Mouse (Mus musculus) thymus, postnatal 0 days (tissue): ENCODE results near the gene Cd82. TPM values are rescaled to one million over a fixed set of nuclear protein-coding genes. Genes with fewer than 3 reads are reported as not detected.

Experiments
- DNase-seq: peaks from one replicate; pipeline ENCODE4 v3.0.0-alpha.2; 2015; ENCODE audit warnings: low spot score
- polyA plus RNA-seq: library from polyadenylated mRNA; unstranded; fragments of >200 nt; fragmentation: Nextera tagmentation; extraction: Ambion mirVana; gene quantifications from 2 replicates; pipeline ENCODE4 v1.2.1, GENCODE M21; 2015

Cd82 gene
- polyA plus RNA-seq, result 153 and 157 TPM in 2 replicates

DNA sequence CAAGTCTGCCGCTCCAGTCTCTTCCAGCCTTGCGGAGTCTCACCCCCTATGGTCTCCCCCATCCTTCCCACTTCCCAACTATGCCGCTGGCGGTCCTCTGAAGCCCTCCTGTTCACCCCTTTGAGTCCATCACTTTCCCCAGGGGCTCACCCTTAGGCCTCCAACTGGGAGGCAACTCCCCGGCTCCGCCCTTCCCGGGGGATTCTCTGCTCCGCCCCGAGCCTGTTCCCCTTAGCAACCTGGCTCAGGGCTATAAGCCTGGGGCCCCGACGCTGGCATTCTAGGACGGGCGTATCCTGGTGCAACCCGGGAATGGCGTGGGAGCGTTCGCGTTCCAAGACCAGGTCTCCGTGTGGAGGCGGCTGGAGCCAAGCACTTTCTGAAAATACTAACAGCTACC is at the start of gene Cd82:
Gene Cd82 (minus strand): TSS at position 381 of the 400 bp plus-strand sequence.
- no peak for DNase-seq

DNA sequence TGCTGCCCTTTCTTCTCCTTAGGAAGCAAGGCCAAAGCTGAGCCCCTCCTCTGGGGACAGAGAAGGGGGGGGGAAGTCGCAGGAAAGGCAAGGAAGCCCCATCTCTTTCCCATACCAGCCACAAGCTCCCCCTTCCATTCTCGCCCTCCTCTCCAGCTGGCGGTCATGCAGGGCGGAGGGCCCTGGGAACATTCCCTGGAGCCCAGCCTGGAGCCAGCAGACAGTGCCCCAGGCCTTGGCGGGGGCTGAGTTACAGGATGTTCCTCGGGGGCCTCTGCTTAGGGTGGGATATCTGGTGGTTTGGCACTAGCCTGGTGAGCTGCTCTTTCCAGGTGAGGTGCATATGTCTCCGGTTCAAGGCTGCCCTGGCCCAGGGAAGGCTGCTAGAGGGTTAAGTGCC is 49.2 kb upstream of the Cd82 start:
- no peak for DNase-seq

DNA sequence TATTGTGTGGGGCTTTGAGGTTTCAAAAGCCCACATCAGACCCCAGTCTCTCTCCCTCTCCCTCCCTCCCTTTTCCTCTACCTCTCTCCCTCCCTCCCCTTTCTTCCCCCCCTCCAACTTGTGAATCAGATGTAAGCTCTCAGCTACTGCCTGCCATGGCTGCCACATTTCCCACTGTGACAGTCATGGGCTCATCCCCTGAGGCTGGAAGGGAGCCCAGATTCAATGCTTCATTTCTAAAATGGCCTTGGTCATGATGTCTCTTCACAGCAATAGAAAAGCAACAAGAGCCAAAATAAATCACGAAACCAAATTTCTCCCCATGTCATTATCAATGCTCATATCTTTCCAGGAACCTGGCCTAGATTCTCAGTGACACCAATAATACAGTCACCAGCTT is 47.9 kb upstream of the Cd82 start:
- DNase-seq, result no peak

DNA sequence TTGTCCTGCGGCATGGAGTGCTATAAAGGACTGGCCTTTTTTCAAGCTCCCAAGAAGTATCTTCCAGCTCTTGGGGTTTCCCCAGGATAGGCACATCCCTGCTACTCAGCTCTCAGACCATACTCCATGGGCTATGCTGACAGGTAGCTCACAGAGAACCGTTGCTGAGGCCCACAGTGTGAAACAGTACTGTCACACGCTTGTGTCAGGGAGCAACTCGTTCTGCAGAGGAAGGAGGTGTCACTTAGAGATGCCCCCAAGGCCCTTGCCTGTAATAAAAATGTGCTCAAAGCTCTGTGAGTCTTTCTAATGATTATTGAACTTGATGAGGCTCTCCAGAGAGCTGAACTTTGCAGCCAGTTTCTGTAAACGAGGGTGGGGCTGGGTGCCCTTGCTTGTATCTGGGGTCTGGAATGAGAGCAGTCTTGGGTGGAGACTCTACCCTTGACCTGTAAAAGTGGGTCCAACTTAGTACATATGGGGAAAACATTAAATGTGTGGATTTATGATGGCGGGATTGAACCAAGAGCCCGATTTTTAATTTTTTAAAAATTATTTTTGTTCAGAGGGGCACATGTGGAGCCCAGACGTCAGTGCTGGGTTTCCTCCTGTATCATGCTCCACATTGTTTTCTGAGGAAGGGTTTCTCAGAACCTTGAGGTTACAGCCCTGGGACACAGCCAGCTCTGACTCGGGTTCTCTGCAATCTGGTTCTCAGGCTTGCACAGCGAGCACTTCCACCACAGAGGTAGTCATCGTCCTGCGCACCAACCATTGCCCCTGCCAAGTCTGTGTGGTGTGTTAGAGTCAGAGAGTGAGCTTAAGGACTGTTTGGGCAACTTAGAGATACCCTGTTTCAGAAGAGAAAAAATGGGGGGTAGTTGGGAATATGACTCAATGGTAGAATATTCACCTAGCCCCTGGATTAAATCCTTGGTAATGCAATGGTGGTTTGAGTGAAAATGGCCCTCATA is 47.1 kb upstream of the Cd82 start:
- no peak for DNase-seq

DNA sequence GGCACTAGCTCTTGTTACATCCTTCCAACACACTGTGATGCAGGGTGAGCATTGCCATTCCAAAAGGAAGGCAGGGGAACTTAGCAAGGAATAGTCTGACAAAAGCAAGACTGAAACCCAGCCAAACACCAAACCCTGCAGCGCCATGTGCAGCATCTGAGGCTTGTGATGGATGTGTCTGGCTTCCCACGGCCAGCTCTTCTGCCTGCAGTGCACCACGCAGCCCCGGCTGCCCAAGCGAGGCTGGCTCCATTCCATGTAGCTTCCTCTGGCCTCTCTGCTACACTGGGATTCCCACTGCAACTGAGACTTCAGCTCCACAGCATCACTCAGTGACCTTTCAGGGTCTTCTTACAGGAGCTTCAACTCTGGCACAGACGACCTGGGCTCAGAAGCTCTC is 42.2 kb upstream of the Cd82 start:
- no peak for DNase-seq

DNA sequence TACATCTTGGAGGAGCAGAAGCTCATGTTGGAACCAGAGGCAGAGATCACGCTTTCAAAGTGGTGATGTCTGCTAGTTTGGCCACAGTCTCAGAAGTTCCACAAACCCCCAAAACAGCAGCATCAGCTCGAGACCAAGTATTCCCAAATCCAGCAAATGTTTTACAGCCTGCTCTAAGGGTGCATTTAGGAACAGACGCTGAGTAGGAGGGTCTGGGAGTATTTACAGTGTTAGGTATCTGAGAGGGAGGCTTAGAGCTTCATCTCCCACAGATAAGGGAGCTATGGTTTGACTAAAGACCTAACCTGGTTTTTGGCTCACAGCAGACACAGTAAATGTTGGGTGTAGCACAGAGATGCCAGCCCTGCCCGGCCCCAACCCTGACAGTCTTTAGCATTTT is 40.4 kb upstream of the Cd82 start:
- no peak for DNase-seq

DNA sequence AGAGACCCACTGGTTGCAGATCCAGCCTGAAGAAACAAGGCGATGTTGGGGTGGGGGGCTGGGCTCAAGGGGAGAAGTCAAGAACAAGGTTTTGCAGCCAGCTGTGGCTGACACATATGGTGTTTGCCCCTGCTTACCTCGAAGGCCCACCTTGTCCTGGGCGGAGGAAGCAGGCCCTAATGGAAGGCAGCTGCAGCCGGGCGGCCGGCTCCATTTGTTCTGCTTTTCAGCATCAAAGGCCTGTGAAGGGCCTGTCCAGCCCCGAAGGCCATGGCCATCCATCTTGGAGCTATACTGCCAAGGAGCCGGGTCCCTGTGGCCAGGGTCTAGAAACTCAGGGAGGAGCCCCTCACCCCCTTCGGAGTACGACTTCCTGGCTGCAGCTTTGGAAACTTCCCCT is 38.4 kb upstream of the Cd82 start:
- no peak for DNase-seq

DNA sequence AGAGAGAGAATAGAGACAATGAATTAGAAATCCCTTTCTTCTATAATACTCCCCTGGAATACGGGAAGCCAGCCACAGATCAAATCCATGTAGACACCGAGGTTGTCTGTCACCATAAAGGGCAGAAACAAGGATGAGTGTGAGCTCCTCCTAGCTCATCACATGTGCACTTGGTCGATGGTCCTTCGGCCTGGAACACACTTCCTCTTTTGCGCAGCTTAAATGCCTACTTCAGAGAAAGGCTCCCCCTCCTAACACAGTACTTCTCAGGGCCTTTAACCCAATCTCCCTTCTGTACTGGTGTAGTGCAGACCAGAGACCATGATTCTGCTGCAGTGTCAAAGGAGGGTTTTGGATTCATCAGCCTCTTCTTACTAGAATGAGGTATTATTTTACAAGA is 34.3 kb upstream of the Cd82 start:
- DNase-seq, result no peak

DNA sequence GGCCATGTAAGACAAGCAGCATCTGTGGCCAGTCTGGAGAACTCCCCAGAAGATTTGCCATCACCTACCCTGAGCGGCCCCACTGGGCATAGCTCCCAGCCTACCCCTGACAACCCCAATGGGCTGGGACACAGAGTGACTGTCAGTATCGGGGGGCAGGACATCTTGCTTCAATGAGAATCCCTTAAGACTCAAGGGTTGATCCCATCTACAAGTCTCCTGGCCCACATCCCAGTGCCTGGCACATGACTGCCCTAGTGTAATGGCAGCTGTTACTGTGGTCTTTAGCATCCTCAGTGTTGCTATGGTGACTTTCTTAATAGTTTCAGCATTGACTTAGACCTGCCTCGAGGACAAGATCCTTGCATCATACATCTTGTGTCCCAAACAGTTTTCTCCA is 32.2 kb upstream of the Cd82 start:
- no peak for DNase-seq

DNA sequence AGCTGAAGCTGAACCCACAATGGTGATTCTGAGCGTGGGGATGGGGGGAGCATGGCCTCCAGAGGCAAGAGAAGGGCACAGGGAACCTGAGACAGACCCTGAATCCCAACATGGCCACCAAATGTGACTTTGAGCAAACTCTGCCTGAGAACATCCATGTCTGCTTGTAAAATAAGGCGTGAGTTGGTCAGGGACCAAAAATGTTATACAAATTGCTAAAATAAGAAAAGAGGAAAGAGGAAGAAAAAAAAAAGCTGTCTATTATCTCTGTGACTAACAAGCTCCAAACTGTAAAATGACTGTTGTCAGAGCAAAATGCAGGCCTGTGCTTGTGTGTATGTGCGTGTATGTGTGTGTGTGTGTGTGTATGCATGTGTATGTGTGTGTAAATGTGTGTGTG is 30.6 kb upstream of the Cd82 start:
- no peak for DNase-seq

DNA sequence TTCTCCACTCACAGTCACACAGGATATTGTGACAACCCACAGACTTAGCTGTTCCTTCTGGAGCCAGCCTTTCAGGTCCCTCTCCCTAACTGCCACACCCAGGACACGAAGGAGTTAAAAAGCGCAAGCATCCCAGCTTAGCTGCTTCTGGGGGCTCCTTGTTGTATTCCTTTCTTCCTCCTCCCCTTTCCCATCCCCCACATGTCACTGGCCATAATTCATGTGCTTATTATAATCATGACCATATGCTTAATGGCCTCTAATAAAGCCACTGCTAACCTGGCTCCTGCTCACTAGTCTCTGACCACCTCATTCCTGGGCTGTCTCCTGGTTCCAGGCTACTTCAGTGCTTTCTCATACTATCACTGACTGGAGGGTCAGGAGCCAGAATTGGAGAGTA is 27.6 kb upstream of the Cd82 start:
- DNase-seq, result no peak

DNA sequence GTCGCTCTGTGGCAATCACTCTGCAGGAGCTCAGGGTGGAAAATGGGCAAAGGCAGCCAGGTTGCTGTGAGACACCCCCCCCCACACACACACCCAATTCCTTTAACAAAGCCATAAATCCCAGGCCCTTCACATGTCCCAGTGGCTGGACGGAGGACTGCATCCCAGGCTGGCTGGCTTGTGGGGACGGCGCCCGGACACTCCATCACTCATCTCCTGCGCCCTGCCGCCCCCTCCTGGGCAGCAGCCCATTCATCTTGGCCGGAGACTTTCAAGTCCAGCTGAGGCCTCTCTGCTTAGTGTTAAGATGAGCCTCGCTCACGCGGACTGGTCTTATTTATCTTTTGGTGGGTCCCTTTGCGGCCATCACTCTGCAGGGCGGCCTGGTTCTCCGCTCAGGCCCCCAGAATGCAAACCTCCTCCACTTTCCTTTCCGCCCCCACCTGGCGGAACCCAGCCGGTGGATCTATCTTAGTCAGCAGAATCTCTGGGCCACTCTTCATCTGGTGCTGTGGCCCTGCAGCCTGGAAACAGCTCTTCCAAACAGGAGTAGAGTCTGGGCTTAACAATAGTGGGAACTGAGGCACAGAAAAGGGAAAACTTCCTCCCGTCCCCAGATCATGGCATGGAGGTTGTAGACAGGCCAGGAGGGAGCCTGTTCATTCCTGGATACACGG is 26.1 kb upstream of the Cd82 start:
- DNase-seq, result no peak

DNA sequence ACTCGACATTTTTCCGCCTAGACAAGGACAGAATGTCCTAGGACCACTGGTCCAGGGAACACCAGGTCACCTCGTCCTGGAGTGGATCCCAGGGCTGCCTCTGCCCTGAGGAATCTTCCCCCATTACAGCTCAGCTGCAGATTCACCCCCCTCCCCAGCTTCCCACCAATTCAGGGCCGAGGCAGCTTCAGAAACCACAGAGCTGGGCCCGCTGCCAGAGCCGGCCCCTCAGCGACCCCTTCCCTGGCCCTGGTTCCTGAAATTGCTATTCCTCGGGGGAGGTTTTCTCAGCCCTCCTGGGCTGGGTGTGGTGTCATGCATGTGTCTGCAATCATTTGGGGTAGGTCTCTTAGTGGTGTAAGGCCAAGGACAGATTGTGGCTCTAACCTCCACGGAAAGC is 22.5 kb upstream of the Cd82 start:
- no peak for DNase-seq

DNA sequence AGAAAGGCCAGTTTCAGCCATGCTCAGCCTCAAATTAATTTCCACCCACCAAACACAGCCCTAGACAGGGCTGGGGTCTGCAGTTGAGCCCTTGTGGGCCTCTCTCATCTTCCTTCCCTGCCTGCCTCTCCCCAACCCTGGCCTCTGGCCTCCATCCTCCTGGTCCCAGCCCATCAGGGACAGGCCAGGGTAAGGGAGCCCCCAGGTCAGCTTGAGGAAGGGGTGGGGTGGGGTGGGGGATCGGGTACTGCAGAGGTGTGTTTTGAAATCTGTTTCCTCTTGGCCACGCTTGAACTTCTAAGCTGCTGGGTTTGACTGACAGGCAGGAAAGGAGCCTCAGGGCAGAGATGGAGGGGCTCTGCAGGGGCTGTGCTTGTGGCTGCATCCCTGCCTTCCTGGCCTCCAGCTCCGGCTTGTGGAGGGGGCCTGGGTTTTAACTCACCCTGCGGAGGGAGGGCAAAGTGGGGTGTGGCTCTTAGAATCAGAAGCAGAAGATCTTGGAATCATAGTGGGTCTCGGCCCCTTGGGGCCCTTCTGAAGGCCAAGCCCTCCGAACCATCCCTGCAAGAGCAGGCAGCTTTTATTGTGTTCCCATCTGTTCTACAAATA is 19.2 kb upstream of the Cd82 start:
- no peak for DNase-seq

DNA sequence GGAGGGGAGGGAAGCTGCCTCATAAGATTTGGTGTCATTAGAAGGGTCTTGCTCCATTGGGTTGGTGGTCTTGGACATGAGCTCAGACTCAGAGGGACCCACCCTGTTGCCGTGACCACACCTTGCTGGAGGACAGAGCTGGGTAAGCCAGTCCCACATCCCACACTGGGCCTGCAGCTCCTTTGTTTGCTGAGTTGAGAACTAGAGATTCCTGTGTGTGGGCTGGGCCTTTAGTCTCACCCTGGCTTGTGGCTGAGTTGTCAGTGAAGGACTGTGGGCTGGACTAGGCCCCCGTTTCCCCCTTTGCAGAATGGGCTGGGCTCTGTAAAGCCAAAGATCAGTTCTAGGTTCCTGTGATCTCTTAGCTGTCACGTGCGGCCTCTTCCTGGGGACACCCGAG is 15.8 kb upstream of the Cd82 start:
- DNase-seq, result no peak

DNA sequence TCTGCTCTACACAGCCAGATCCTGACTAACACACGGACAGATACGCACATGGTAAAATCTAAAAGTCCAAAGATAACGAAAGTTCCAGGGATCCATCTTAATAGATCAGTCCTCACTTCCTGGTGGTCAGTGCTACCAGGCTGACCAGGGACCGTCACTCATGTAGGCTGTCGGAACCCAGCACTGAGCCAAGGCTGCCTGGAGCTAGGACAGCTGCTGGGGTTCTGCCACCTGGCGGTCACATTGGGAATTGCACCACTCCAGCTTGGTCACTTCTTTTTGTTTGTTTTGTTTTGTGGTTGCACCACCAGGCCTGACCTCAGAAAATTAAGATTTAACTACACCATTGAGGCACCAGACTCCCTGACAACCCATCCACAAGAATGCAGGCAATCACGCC is 14.6 kb upstream of the Cd82 start:
- DNase-seq, result peak; percentile 50

DNA sequence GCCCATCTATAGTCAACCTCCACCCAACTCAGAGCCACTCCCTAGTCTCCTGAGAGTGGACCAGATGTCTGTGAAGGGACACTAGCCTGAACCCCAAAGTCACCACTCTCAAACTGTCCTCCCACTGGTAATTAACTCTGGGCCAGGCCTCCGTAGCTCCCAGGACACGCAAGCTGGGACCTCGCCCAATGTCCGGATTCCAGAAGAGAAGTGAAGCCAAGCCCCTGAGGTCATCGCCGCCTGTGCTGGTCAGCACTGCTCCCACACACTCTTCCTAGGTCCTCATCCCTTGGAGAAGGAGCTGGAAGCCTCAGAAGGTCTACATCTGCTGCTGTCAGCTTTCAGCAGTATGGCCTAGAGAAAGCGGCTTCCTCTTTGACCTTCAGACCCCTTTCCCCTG is 13.5 kb upstream of the Cd82 start:
- no peak for DNase-seq

DNA sequence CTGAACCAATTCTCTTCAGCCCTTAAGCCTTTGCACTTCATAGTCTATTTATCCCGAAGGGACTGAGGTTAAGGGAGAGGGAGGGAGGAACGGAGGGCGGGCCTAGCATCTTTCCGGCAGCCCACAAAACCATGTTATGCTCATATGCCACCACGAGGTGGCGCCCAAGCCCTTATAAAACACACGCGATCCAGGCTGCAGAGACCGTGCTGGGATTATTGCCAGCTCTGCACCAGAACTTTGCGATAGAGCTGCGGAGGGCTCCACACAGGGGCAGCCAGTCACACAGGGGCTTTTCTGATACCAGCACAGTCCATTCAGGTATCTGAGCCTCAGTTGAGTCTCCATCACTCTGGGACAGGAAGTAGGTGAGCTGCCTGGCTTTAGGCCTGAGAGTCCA is 12.1 kb upstream of the Cd82 start:
- DNase-seq, result peak; percentile 83

DNA sequence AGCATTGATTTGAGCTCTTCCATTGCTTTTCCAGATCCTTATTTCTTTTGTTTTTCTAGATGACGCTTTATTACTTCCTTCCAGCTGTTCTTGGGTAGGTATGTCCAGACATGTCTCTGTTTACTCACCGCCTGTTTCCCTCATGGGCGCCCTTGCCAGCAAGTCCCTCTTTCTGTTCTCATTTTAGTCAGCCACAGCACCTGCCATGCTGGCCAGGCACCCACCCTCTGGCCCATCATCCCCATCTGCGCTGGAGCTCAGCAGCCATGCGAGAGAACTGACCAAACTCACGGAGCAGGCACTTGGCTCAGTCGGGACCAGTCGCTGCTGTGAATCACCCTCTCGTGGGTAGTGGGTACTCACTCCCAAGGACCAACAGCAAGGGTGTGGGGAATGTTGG is 11.0 kb upstream of the Cd82 start:
- DNase-seq, result no peak

DNA sequence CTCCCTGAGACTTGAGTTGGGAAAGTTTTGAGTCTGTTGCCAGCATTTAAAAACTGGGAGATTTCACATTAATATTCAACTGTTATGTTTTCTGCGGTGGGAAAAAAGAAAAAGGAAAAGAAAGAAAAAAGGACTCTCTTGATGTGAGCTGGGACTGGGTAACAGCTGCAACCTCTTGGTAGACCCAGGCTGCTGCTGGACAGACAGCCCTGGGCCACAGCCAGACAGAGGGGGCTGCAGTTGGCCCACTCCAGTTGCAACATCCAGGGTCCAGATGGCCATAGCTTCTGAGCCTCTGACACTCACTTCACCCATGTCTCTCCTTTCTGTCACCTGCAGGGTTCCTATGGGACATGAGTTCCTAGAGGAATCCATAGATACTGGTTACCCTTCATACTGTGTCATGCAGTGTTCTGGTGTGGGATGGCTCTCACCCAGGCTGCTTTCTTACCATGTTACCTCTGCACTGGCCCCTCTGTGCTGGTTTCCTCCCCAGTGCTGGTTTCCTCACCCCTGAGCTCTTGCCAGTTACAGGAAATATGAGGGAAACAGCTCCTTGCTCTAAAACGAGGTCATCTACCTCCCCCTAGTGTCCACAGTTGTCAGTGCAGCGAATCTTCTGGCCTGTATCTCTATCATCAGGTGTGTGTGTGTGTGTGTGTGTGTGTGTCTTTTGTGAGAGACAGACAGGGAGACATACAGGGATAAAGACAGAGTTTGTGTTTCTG is 8.1 kb upstream of the Cd82 start:
- DNase-seq, result peak; percentile 91

DNA sequence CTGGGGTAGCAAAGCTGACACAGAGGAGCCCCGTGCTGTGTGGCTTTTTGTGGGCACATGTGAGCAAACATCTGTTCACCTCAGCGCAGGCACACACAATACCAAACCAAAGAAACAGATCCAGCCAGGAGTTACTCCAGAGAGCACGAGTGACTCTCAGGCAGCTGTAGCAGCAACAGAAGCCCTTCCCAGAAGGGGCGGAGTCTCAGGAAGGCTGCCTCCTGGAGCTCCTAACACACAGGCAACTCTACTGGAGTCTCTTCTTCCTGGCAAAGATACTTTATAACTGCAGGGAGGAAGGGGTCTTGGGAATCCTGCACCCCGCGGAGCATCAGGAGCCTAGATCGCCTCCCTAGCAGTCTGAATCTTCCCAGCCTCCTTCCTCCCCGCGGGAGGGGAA is 7.2 kb upstream of the Cd82 start:
- DNase-seq, result peak; percentile 58

DNA sequence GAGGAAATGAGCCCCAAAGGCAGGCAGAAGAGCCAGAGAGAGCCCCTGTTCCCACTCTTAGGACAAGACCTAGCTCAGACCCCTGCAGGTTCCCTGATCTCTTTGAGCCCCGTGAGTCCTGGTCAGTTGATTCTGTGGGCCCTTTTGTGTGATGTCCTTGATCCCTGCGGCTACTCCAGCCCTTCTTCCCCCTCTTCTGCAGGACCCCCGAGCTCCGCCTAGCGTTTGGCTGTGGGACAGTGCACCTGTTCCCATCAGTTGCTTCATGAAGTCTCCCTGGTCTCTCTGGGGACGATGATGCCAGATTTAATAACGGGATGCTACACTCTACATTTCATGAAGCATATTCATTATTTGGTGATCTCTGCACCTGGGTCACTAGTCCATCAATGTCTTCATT is 6.2 kb upstream of the Cd82 start:
- DNase-seq, result peak; percentile 33
